Mouse (Mus musculus): ENCODE data around the gene Ehbp1. TPM values are rescaled to one million over a fixed set of nuclear protein-coding genes. Genes with fewer than 3 reads are reported as not detected.

The Ehbp1 gene
- polyA plus RNA-seq, 1 experiment: 29.1 TPM

DNA sequence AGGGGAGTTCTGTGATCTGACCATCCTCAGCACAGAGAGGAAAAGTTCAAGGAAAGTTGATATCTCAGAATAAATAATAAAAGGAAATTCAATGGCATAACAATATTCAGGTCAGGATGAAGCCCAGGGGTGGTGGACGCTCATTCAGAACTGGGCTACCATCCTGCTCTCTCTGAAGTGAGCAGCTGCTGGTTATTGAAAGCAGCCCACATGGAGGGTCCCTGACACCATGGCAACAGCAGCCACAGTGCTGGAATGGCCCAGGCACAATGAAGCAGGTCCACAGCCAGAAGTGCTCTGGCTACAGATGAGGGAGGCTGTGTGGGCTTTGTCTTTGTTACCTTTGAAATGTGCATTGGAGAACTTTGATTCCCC lies 6.4 kb upstream of the Ehbp1 start:
- no peak for TF ChIP-seq CTCF (IDR thresholded peaks at IDR 0.05; ENCODE audit: low read depth, low read length)
- no peak for TF ChIP-seq POLR2A (IDR thresholded peaks at IDR 0.05; ENCODE audit: insufficient read depth, low read length)
- H3K4me1 ChIP-seq (ENCODE audit: control insufficient read depth, insufficient read depth, low read length): no peaks in the 10 kb centered on the region
- H3K36me3 ChIP-seq (ENCODE audit: control insufficient read depth, insufficient read depth, low read length, poor library complexity, severe bottlenecking): no peaks in the 10 kb centered on the region
- H3K9ac ChIP-seq (ENCODE audit: low read depth, poor library complexity, severe bottlenecking): no peak overlapping the region
- H3K4me3 ChIP-seq (ENCODE audit: low read depth, low read length): no peak overlapping the region
- H3K27ac ChIP-seq (ENCODE audit: insufficient read depth, low read length): no peak overlapping the region
- no peaks in the 10 kb centered on the region; the same call in 1 of the 2 replicates for H3K27me3 ChIP-seq (ENCODE audit: control insufficient read depth, insufficient read depth, low read length, poor library complexity, severe bottlenecking)
- no peaks in the 10 kb centered on the region for H3K9me3 ChIP-seq (replicated peaks; ENCODE audit: control insufficient read depth, insufficient read depth, low read length, poor library complexity, severe bottlenecking)

- H3K4me1 ChIP-seq (ENCODE audit: control insufficient read depth, insufficient read depth, low read length): no peaks in the 10 kb centered on the region
- no peak overlapping the region for H3K27ac ChIP-seq (ENCODE audit: insufficient read depth, low read length)
- H3K27me3 ChIP-seq (ENCODE audit: control insufficient read depth, insufficient read depth, low read length, poor library complexity, severe bottlenecking): no peaks in the 10 kb centered on the region; the same call in 1 of the 2 replicates
- H3K9me3 ChIP-seq (replicated peaks; ENCODE audit: control insufficient read depth, insufficient read depth, low read length, poor library complexity, severe bottlenecking): no peaks in the 10 kb centered on the region
- no peaks in the 10 kb centered on the region for H3K36me3 ChIP-seq (ENCODE audit: control insufficient read depth, insufficient read depth, low read length, poor library complexity, severe bottlenecking)
- H3K9ac ChIP-seq (ENCODE audit: low read depth, poor library complexity, severe bottlenecking): no peak overlapping the region
- no peak overlapping the region for H3K4me3 ChIP-seq (ENCODE audit: low read depth, low read length)
- no peak for TF ChIP-seq POLR2A (IDR thresholded peaks at IDR 0.05; ENCODE audit: insufficient read depth, low read length)
- no peak for TF ChIP-seq EP300 (IDR thresholded peaks at IDR 0.05; ENCODE audit: insufficient read depth, low read depth, low read length)
- TF ChIP-seq CTCF (IDR thresholded peaks at IDR 0.05; ENCODE audit: low read depth, low read length): no peak
Observed at GRCm38 (mm10) chr11:22347651-22348535, 5.8 kb upstream of the Ehbp1 start.

DNA sequence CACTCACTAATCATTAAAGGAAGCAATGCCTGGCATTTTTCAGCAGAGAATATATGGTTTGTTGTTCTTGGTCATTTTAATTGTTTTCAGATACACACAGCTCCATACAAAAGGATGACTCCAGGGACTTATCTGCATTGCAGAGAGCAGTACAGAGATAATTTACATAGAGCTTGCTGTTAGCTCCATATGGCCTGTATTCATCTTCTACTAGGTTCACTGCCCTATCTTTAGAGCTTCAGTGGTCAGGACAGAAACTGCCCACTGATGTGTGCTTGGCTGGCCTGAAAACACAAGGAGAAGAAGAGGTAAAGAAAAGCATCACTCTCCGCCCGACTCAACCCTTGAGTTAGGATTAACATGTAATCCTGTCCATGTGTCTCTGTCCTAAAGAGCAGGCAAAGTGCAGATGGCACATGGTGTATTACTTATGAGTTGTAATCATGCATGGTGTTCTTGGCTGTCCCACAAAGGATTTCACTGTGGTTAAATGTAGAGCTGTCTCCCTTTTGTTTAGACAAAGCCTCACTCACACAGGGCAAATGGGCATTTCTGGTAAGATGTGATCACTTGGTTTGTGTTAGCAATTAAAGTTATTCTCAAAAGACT lies 14.7 kb downstream of the Ehbp1 start:
- Histone ChIP-seq H3K4me1 (ENCODE audit: control insufficient read depth, insufficient read depth, low read length) (no peaks in the 10 kb centered on the region), H3K9ac (ENCODE audit: low read depth, poor library complexity, severe bottlenecking) (no peak overlapping the region), H3K27me3 (ENCODE audit: control insufficient read depth, insufficient read depth, low read length, poor library complexity, severe bottlenecking) (no peaks in the 10 kb centered on the region), H3K4me3 (ENCODE audit: low read depth, low read length) (no peak overlapping the region), H3K36me3 (ENCODE audit: control insufficient read depth, insufficient read depth, low read length, poor library complexity, severe bottlenecking) (no peaks in the 10 kb centered on the region), H3K9me3 (replicated peaks; ENCODE audit: control insufficient read depth, insufficient read depth, low read length, poor library complexity, severe bottlenecking) (no peaks in the 10 kb centered on the region), H3K27ac (ENCODE audit: insufficient read depth, low read length) (no peak overlapping the region)
- no peak for TF ChIP-seq EP300 (IDR thresholded peaks at IDR 0.05; ENCODE audit: insufficient read depth, low read depth, low read length)
- TF ChIP-seq CTCF (IDR thresholded peaks at IDR 0.05; ENCODE audit: low read depth, low read length): no peak
- TF ChIP-seq POLR2A (IDR thresholded peaks at IDR 0.05; ENCODE audit: insufficient read depth, low read length): no peak

DNA sequence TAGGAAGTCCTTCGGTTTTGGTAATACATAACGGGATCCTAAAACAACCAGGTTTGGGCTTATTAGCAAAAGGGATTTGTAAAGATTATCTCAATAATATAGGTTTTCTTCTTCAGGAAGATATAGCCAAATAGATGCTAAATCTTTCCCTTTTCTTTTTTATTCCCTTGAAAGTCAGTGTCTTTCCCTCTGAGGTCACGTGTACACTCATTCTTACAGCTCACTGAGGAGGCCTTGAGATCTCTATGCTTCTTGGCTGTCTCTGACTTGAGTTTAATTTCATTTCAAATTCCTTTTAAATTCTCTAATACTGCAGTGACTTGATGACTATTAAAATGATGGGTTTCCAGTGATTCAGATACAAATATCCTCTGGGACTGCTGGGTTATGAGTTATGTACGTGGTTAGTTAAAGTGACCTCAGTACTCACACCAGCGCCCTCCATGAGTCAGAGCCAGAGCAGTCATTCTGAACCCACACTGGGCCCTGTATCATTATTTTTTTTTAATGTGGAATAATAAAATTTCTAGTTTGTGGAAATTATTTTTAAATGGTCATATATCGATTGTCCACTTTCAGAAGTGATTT lies 24.2 kb downstream of the Ehbp1 start:
- H3K27ac ChIP-seq (ENCODE audit: insufficient read depth, low read length): no peak overlapping the region
- no peak for TF ChIP-seq POLR2A (IDR thresholded peaks at IDR 0.05; ENCODE audit: insufficient read depth, low read length)
- no peaks in the 10 kb centered on the region for H3K9me3 ChIP-seq (replicated peaks; ENCODE audit: control insufficient read depth, insufficient read depth, low read length, poor library complexity, severe bottlenecking)
- H3K9ac ChIP-seq (ENCODE audit: low read depth, poor library complexity, severe bottlenecking): no peak overlapping the region
- no peaks in the 10 kb centered on the region for H3K4me1 ChIP-seq (ENCODE audit: control insufficient read depth, insufficient read depth, low read length)
- H3K27me3 ChIP-seq (ENCODE audit: control insufficient read depth, insufficient read depth, low read length, poor library complexity, severe bottlenecking): no peaks in the 10 kb centered on the region
- H3K36me3 ChIP-seq (ENCODE audit: control insufficient read depth, insufficient read depth, low read length, poor library complexity, severe bottlenecking): no peaks in the 10 kb centered on the region
- H3K4me3 ChIP-seq (ENCODE audit: low read depth, low read length): no peak overlapping the region

- no peak overlapping the region for H3K27ac ChIP-seq (ENCODE audit: insufficient read depth, low read length)
- TF ChIP-seq CTCF (IDR thresholded peaks at IDR 0.05; ENCODE audit: low read depth, low read length): peak; percentile 51
- no peak for TF ChIP-seq EP300 (IDR thresholded peaks at IDR 0.05; ENCODE audit: insufficient read depth, low read depth, low read length)
- H3K9ac ChIP-seq (ENCODE audit: low read depth, poor library complexity, severe bottlenecking): no peak overlapping the region
- no peaks in the 10 kb centered on the region for H3K36me3 ChIP-seq (ENCODE audit: control insufficient read depth, insufficient read depth, low read length, poor library complexity, severe bottlenecking)
- no peaks in the 10 kb centered on the region for H3K9me3 ChIP-seq (replicated peaks; ENCODE audit: control insufficient read depth, insufficient read depth, low read length, poor library complexity, severe bottlenecking)
- H3K4me1 ChIP-seq (ENCODE audit: control insufficient read depth, insufficient read depth, low read length): no peaks in the 10 kb centered on the region
- no peak overlapping the region for H3K4me3 ChIP-seq (ENCODE audit: low read depth, low read length)
- H3K27me3 ChIP-seq (ENCODE audit: control insufficient read depth, insufficient read depth, low read length, poor library complexity, severe bottlenecking): no peaks in the 10 kb centered on the region
Observed at GRCm38 (mm10) chr11:22315801-22316200, 26.3 kb downstream of the Ehbp1 start.

GRCm38 (mm10) chr11:22301164-22301563 lies 40.9 kb downstream of the Ehbp1 start:
- no peak overlapping the region for H3K4me3 ChIP-seq (ENCODE audit: low read depth, low read length)
- no peak overlapping the region for H3K27ac ChIP-seq (ENCODE audit: insufficient read depth, low read length)
- TF ChIP-seq EP300 (IDR thresholded peaks at IDR 0.05; ENCODE audit: insufficient read depth, low read depth, low read length): no peak
- no peak for TF ChIP-seq CTCF (IDR thresholded peaks at IDR 0.05; ENCODE audit: low read depth, low read length)
- TF ChIP-seq POLR2A (IDR thresholded peaks at IDR 0.05; ENCODE audit: insufficient read depth, low read length): no peak
- no peaks in the 10 kb centered on the region for H3K4me1 ChIP-seq (ENCODE audit: control insufficient read depth, insufficient read depth, low read length)
- no peak overlapping the region for H3K9ac ChIP-seq (ENCODE audit: low read depth, poor library complexity, severe bottlenecking)
- no peaks in the 10 kb centered on the region for H3K36me3 ChIP-seq (ENCODE audit: control insufficient read depth, insufficient read depth, low read length, poor library complexity, severe bottlenecking)
- no peaks in the 10 kb centered on the region; the same call in 1 of the 2 replicates for H3K27me3 ChIP-seq (ENCODE audit: control insufficient read depth, insufficient read depth, low read length, poor library complexity, severe bottlenecking)
- no peaks in the 10 kb centered on the region for H3K9me3 ChIP-seq (replicated peaks; ENCODE audit: control insufficient read depth, insufficient read depth, low read length, poor library complexity, severe bottlenecking)
